Mouse (Mus musculus) inflammation-experienced regulatory T-cells, adult 6 months (primary cell): ENCODE measurements around the gene AA986860. TPM values are rescaled to one million over a fixed set of nuclear protein-coding genes. Genes with fewer than 3 reads are reported as not detected.

Source experiments
- ATAC-seq: one replicate; pipeline ENCODE4 v1.8.0; 2017
- polyA plus RNA-seq, 3 experiments: library from polyadenylated mRNA; unstranded; fragments of 100-300 nt; shearing (Covaris generic); gene quantifications; one replicate each; pipeline ENCODE4 v1.2.1; 2017

Gene AA986860
- polyA plus RNA-seq, 3 experiments from 2014 or later = 0.36 TPM; not detected in 2

DNA sequence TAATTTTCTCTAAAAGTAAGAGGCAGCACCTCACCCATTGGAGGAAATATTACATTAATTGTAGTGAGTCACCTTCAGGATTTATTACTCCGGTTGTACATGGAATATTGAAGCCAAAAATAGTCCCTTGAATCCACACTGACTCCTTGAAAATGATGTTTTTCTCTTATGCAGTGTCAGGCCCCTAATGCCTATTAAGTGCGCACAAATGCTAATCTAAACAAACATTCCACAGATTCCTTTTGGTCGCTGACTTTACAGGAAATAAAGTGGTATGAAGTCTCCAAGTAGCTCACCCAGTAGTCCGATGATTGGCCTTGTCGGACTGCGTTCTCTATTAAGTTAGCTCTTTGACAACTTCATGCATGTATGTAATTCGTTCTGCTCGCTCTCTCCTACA is 3.1 kb downstream of the AA986860 start:
- ATAC-seq = no peak

DNA sequence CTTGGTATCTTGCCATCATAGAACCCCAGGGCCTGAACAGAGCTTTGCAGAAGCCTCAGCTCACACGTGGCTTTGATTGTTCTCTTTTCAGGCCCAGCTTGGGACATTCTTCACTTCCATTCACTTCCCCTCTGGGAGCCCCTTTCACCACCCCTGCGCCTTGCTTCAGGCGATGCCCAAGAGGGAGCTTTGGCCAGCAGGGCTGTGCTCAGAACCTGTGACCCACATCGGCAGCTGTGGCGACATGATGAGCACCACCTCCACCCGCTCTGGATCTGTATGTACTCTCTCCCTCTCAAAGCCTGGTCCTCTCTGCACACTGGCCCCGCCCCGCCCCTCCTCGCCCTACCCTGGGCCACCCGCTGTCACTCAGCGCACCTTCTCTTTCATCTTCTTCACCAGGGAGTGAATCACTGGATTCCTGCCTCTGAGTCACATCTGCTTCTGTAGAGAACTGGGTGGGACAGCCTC is 5.7 kb downstream of the AA986860 start:
- ATAC-seq = no peak

DNA sequence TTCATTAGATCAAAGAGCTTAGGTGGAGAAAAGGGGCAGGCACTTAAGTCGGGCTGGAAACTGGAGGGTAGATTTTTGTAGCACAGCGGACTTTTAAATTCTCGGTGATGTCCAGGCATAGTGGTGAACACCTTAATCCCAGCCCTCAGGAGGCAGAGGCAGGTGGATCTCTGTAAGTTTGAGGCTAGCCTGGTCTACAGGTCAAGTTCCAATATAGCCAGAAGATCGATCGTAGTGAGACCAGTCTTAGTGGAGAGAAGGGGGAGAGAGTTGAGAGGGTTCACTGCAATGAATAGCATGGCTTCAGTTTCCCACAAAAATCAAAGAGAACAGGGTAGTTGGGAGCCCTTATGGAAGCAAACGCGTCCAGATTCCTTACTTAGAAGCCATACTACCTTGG is 6.1 kb downstream of the AA986860 start:
- ATAC-seq = no peak

DNA sequence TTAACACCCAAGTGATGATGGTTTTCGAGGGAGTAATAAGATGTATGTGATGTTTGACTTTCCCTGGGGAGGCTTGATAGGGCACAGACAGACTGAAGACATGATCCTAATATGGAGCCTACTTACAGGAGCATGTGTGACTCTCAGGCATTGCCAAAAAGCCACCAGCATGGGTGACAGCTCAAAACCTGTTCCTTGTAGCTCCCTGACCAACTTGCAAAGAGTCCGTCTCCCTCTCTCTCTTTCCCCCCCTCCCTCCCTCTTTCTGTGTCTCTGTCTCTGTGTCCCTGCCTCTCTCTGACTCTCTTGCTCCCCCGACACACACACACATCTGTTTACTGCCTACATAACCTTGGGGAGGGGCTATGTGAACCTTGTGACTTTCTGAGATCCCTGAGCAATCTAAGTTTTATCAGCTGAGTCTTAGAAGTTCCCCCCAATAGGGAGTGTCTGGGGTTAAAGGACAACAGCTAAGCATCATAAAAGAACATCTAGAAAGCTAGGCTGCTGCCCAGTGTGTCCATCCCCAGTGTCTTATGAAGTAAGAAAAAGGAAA is 6.9 kb downstream of the AA986860 start:
- no peak for ATAC-seq

DNA sequence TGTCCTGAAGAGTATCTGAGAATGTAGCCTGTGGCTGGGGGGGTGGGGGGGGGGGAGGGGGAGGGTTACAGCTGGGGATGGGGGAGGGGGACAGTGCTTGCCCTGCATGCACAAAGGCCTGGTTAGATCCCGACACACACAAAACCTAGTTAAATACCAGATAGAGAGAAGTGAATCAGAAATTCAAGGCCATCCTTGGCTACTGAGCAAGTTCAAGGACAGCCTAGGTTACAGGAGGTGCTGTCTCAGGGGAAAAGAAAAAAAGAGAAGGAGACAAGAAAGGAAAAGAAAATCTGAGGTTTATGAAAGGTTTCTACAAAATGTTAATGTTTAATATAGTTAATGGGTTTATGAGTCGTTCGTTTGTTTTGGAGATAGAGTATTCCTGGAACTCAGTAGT is 7.9 kb downstream of the AA986860 start:
- ATAC-seq = no peak

DNA sequence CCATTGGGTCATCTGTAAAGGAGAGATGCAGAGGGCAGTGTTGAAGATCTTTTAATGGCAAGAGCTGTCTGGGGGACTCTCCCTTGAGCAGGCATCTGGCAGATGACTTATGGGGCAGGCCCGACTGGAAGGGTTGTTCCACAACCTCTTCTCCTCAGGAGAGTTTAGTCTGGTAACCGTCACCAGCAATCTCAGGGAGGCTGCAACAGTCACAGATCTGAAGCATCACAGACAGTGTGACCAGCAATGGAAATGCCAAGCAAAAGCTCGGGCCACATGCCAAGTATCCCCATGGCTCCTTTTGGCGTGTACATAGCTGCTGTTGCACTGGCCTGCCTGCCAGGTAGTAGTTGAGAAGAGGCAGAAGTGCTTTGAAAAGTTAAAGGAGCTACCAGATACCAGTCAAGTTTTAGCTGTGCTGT is 8.5 kb downstream of the AA986860 start:
- ATAC-seq = no peak

DNA sequence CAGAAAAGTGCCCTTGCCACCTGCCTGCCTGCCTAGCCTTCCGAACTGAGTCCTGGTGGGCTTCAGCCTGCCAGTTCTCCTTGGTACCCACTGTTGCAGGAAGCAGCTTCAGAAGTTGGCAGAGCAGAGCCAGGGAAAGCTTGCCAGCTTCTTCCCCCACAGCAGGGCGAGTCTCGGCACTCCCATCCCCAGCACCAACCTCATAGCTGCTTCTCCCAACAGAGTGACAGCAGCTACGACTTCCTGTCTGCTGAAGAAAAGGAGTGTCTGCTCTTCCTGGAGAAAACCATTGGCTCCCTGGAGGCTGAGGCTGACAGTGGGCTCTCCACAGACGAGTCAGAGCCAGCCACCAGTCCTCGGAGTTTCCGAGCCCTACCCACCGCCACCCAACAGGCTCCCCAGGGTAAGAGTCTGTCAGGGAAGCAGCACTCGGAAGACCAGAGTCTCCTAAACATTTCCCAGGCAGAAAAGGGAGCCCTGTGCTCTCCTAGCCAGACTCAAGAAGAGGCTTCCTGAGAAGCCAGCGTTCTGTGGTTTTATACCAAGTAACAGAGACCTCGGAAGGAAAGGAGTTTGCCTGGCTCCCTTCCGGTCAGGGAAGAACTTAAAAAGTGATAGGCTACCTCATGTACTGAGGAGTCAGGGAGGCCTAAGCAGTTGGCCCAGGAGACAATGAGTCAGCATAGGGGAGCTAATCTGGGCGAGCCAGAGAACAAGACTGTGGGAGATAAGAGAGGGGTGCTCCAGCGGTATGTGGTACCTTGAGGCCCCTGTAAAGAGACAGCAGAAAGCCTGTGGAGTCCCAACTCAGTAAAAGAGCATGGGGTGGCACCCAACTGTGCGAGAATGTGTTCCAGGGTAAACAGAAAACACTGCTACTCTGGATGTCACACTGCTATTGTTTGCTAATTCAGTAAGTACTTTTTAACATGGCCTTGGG is 9.3 kb downstream of the AA986860 start:
- no peak for ATAC-seq

DNA sequence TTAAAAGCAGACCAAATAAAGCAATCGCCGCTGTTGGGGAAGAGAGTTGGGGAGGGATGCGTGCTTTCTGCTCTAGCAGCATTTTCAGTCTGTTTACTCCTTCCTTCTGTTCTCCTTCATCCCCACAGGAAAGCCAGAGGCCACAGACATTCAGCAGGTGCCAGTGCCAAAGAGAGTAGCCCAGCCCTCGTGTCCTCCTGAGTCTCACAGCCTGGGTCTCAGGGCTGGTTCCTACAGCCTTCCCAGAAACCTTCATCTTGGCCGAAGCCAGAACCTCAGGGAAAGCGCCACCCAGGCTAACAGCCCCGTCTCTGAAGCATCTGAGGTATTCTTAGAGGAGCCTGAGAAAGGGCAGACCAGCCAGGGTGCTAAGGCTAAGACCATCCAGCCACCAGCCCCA is 10.4 kb downstream of the AA986860 start:
- no peak for ATAC-seq

DNA sequence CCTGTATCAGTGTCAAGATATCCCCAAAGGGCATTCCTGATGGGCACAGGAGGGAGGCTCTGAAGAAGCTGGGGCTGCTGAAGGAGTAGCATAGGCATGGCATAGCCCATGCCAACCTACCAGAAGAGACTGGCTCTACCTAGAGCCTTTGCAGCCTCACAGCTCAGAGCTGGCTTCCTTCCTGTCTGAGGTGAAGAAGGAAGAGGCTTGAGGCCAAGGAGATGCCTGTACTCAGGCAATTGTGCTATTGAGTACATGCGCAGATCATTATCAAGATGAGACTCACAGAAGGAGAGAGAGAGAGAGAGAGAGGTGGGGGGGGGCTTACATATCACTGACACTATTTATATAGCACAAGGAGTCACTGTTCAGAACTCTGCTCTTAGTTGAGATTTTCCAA is 12.0 kb downstream of the AA986860 start:
- ATAC-seq = no peak

DNA sequence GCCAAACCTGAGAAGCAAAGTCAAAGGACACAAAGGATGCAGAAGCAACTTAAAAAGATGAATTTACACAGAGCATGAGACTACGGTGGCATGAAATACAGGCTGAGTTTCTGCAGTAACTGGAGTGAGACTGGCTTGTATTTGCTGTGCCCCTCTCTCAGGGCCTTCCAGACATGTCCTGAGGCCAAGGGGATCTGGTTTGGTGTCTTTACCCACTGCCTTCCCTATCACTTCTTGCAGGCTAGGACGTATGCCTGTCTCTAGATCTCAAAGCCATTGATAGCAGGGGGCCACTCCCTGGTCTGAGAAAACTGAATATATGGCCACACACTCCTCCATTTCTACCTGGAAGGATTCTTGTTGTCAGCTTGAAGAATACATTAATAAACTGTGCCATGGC is 12.4 kb downstream of the AA986860 start:
- no peak for ATAC-seq

DNA sequence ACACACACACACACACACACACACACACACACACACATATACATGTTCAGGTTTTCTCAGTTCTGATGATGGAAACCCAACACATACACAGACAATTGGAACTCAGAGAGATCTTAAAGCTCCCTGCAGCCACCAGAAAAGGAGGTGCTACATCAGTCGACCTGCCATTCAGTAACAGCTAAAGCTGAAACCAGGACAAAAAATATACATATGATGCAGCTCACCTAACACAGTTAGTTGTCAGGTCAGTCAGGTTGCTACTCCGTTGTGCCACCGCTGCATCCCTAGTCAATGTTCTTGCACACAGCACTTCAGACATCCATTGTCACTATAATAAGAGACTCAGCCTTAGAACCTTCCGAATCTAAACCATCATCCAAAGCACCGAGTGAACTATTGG is 13.2 kb downstream of the AA986860 start:
- ATAC-seq = no peak

DNA sequence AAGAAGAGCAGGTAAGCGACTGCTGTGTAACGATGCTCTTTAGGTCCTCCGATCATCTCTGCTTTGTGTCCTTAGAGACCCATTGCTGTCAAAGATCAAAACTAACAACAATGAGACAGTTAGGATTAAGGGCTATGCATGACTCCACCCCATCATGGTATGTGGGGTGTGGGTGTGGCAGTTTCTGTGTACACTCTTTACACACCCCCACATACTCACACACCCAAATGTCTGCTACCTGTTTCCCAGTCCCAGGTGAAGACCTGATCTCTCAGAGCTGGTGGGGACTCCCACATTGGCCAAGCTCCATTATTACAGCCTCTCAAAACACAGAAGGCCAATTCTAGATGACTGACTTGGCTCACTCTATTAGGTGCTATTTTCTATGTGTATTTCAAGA is 13.8 kb downstream of the AA986860 start:
- no peak for ATAC-seq

DNA sequence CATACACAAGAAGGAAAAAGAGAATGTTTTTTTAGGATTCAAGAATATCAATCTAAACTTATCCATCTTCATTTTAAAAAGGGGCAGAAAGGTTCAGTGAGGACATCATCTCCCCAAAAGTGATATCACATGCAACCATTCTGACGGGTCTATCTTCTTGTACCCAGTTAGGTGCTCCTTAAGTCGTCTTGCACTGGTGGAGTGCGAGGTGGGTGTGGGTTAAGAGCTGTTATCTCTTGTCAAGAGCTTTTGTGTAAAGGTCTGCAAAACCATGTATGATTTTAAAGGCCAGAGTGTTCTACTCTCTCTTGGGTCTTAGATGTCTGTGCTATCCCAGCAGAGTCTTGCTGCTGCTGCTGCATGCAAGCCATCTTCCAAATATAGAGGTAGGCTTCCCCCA is 15.0 kb downstream of the AA986860 start:
- no peak for ATAC-seq

DNA sequence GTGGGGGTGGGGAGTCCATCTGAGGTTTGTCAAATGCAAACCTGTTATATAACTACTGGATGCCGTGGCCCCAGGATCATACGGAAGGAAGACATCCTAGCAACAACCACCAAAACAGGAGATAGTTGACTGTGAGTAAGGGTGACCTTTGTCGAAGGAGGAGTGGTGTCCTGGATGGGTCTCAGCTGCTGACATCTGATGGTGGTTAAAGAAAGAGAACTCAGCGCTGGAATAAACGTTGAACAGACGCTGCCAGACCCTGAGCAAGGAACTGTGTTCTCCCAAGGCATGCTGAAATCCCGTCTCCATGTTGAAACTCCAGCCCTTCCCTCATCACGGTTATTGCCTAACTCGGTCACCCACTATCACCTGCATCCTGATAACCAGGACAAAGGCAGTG is 27.9 kb downstream of the AA986860 start:
- ATAC-seq = no peak

DNA sequence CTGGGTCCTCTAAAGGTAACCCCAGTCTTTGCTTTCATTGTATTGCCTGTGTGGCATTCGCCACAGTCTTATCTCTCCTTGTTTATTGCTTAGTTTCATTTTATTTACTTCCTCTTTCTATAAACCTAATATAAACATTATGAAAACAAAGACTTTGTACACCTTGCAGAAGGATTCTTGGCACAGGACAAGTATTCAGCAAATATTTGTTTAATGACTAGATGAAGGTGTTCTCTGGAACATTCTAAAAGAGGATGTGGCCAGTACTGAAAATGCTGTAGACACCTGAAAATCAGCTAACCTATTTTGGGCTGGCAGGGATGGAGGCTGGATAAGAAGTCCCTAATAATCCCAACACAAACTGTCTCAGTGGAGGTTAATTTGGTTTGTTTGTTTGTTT is 29.8 kb downstream of the AA986860 start:
- no peak for ATAC-seq

DNA sequence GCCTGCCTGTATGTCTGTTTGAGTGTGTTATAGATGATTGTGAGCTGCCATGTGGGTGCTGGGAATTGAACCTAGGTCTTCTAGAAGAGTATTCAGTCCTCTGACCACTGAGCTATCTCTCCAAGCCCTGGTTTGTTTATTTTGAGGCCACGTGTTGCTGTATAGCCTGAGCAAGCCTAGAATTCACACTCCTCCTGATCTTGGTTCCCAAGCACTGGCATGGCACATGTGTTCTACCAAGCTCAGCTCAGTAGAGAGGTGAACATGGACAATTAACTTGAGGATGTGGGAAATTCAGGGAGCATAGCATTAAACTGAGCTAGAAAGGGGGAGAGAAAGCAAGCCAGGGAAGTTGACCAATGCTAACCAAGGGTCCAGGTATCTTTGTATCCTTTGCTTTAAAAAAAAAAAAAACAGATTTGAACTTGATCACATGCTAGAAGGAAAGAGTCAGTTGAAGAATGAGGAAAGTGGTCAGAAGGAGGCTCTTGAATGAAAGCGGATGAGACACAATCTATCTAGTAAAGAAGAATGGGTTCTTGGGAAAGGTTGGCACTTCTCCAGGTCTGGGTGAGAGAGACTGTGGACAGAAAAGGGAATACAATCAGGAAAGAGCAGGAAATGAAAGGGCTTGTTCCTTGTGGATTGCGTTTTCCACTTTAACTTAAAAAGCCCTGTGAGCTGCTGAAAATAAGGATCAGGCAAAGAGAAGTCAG is 30.4 kb downstream of the AA986860 start:
- no peak for ATAC-seq

DNA sequence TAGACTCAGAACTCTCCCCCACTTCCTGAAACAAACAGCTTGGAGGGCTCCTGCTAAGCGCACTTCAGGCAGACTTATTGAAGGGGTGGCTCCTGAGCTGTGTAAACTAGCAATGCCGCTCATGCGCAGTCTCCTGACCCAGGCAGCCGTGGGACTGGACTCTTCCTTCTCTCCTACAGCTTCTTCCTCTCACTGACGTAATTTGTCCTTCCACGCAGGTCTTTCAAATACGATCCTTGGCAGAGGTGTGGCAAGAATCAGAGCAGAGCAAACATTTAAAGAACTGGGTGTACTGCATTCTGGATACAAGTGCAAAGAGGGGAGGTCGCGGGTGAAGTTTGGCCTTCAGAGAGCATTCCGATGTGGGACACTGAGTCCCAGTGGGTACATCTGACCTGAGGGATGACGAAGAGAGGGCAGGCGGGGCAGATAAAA is 32.3 kb downstream of the AA986860 start:
- no peak for ATAC-seq

DNA sequence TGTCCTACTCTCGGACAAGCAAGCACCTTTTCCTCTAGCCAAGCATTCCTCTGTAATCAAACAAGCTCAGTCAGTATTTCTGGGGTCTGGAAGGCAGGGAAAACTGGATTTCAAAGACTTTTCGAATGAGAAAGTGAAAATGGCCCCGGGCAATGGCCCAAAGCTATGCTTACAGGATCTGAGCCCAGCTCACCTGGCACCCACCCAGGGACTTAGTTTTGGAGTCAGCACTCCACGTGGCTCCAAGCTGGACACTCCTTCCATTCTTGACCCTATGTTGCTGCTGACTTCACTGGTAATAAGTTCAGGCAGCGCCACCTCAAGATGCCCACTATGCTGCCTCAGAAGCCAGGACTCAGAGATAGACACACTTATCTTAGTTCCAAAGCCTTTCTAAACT is 35.3 kb downstream of the AA986860 start:
- ATAC-seq = no peak

DNA sequence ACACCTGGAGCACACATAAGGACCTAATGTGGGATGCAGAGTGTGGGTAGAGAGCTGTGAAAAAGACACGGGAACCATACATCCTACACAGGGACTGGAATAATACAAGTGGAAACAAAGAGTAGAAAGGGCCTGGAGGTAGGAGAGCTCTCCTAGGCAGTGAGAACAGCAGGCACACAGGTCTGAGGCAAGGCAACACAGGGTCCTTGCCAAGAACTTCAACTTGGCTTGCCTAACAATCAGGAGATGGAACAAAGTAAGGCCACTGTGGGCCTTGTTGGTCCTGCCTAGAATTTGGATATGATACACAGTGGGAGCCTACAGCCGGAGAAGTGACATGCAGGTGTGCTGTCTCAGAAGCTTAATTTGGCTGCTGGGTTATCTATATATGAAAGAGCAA is 38.1 kb downstream of the AA986860 start:
- no peak for ATAC-seq

DNA sequence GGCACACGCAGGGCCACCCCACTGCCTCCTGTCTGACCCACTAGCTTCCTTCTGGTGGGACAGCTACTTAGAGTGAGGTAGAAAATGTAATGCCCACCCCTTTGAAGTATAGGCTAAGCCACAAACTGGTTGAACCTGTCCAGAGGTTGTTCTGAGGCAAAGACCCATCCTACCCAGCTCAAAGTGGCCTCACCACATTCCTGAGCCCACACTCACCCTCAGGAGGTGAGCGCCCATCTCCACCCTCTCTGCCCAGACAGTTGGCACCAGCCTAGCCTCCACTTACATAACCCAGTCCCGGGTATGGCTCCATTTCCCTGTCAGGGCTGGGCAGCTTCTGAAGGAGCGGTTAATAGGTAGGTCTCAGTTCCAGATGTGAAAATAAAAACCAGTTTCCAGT is 38.7 kb downstream of the AA986860 start:
- ATAC-seq = no peak

DNA sequence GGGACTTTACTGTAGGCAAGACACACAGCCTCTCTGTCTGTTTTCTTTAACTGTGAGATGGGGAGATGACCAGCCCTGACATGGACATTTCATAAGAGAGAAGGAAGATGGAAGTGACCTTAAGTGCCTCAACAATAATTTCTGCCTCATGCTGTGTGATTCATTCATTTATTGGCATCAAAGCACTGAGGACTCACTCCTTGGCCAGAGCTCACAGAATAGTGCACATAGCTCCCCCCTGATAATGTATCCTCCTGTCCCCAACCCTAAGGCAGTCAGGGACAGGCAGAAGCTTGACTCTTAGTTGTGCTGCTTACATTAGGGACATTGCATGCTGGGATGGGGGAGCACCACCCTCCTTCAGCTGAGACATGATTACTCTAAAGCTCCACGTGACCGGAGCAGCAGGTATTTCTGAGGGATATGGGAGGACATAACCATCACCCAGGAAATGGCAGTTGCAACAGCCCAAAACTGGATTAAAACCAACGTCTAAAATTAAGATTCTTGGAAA is 39.3 kb downstream of the AA986860 start:
- no peak for ATAC-seq

DNA sequence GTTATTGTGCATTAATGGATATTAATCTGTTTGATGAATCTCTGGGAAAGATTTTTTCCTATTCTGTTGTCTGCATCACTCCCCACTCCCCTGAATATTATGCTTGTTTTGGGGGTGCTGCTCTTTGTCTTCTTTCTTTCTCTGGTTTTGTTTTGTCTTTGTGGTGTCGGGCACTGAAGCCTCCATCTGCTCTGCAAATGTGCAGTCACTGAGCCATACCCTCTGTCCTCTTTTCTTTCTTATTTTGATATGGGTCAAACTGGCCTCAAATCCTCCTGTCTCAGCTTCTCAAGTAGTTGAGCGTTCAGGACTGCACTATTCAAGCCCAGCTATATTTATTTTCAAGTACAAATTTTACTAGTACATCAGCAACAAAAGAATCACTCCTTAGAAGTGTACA is 43.5 kb downstream of the AA986860 start:
- no peak for ATAC-seq

DNA sequence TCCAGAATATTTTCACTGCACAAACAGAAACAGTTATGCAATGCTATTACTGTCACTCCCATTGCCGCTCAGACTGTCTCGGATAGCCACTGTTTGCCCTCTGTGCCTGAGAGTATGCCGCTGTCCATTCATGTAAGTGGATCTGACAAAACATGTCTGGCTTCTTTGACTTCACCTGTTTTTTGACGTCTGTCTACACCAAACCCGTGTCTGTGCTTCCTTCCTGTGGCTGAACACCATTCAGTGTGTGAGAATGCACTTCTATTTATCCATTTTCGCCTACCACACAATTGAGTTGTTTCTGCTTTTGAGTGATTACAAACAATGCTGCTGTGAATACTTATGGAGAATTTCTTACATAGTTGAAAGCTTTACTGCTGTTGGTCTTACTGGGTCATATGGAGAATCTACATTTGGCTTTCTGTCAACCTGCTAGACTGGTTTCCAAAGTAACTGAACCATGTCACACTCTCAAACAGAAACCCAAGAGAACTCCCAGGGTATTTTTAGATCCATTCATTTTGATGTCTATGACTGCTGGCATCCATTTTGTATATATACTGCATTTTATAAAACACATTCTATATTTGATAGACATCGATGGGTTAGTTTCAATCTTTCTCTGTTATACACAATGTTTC is 44.0 kb downstream of the AA986860 start:
- no peak for ATAC-seq
